Mouse (Mus musculus) frontal cortex, postnatal 36 days (tissue): ENCODE data around the gene Isg15.

Source experiments
- DNase-seq, 2 experiments: peaks; one replicate each; pipeline ENCODE4 v3.0.0; 2022; ENCODE audit warnings: low spot score in 2 of 2

Isg15 gene

DNA sequence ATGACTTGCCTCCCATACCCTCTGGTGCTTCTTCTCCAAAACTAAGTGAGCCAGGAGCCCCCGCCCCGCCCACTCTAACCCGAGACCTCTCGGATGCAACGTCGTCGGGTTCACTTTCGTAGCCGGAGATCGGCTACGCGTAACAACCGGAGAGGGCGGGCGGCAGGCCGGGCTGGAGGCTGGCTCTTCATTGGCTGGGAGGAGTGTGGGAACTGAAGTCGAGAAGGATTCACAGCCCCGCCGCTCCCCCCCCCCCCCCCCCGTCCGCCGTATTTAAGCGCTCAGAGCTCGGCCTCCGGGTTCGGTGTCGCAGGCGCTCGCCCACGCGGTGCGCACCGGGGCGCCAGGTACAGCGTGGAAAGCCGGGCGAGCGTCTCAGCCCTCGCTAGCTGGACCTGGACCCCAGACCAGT lies 2.4 kb upstream of the Isg15 start, which contains the start of gene AW011738:
TSS of gene AW011738 (plus strand) at position 304 of the 412 bp plus-strand sequence.
- no peak for DNase-seq

DNA sequence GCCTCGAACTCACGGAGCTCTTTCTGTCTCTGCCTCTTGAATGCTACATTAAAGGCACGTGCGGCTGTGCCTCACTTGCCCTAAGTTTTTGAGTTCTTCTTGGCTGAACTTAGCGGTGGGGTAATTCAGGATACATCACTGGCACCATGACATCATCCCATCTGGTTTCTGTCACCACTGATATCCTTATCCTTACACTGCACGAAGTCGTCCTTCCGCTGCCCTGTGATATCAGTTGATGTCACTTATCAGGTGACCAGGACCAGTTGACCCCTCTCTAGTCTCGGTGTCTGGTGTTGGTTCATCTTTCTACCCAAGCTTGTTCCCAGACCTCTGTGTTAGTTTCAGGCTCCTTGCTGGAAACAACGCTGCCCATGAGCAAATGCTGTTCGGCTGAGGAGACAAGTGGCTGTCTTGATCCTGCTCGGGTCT lies 1.9 kb upstream of the Isg15 start:
- no peak for DNase-seq

DNA sequence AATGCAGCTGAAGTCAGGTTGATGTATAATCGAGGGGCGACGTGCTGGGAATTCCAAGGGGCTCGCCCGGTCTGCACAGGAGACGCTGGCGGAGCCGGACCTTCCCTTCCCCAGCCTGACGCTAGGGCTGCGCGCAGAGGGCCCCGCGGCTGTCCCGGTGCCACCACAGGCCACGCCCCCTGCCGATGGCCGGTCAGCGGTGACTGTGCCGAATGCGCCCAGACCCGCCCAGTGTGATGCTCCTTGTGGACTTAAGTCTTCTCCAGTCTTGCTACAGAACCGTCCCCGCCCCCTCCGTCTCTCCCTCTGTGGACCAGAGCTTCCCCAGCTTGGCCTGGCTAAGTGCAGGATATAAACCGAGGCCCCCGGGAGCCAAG lies 2.8 kb downstream of the Isg15 start:
- peak in 1 of 2 experiments; percentile 68 for DNase-seq

DNA sequence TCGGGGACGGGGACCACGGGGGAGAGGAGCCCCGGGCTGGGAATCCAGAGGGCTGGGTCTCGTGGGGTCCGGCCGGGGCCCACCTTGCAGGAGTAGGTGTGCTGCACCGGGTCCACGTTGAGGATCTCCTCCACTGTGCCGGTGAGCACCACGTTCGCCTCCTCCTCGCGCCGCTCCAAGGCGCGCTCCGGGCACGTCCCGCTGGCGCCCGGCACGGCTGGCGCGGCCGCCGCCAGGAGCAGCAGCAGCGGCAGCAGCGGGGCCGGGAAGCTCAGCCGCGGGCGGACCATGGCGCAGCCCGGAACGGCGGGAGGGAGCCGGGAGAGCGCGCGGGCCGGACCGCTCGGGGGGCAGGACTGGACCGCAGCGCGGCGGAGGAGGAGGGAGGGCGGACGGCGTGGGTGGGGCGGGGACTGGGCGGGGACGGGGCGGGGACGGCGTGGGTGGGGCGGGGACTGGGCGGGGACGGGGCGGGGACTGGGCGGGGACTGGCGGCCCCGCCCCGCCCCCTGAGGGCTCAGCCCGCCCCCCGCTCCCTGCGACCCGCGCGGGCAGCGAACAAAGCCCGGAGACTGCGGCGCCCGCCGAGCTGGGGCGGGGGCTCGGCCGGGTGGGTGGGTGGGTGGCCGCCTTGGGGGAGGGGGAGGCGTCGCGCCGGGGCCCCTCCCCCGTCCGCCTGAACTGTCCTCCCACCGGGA lies 3.3 kb downstream of the Isg15 start, which contains the start of gene Agrn:
TSS of gene Agrn (minus strand) at position 358 of the 698 bp plus-strand sequence.
- DNase-seq = no peak

DNA sequence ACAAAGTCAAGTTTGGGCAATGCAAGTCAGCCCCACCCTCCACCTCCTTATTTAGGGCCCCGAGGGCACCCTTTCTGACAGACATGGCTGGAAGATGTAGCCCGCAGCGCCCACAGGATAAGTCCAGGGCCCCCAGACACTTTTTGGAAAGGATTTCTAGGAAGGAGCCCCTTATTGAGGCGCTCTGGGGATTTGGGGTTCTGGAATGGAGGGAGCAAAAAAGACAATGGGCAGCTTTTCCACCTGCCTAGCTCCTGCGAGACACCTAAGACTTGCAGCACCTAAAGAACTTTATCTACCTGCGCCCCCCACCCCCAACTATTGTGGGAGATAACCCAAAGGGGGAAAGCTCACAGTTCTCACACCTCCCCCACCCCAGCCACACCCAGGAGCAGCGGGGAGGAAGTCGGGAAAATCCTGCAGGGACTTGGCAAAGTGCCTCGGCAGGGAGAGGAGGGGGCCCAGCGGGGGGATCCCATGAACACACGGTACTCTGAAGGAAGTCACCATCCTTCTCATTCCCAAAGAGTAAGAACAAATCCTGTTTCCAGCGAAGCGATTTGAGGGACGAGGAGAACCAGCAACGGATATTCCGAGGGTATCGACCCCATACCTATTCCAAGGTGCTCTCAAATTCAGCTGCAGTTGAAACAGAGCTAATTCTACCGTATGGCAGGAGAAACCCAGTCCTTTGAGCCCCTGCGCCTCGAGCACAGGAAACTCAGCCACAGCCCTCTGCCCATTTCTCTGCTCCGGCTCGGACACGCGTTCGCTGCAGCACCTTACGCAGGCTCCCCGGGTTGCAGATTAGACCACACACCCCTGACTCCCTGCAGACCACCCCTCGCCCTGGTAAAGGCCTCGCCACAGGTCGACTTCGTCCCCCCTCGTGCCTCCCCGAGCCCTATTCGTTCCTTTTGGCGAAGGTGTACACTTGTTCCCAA lies 4.4 kb downstream of the Isg15 start:
- DNase-seq = no peak

DNA sequence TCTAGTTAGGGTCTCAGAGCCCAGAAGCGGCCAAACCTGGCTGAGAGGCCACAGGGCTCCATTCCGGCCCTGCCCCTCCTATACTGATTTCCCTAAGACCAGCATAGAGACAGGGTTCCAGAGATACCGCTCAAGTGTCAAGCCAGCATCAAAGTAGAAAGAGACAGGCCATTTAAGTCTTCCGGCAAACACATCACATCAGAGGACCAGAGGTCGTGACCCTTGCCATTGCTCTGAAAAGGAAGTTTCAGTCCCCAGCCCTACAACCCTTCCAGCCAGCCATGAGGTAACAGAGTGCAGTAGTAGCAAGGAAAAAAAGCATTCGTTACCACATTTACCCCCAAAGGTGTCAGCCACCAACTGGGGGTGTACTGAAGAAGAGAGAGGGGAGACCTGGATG lies 6.3 kb downstream of the Isg15 start:
- DNase-seq = no peak

DNA sequence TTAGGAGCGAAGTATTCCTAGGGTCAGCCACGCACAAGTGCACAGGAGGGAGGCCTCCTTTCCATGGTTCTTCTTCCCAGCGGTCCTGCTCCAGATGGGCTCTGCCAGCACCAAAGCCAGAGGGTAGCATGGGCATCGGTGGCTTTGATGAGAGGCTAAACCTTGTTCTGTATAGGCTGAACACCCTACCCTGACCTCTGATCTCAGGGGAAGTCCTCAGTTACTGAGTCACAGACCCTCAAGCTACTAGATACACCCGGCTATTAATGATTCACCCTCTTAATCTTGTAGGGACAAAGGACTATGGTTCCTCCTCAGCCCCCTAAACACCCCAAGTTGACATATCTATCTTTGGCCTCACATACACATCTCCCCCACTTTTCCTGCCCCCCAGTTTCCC lies 6.7 kb downstream of the Isg15 start:
- DNase-seq = no peak

DNA sequence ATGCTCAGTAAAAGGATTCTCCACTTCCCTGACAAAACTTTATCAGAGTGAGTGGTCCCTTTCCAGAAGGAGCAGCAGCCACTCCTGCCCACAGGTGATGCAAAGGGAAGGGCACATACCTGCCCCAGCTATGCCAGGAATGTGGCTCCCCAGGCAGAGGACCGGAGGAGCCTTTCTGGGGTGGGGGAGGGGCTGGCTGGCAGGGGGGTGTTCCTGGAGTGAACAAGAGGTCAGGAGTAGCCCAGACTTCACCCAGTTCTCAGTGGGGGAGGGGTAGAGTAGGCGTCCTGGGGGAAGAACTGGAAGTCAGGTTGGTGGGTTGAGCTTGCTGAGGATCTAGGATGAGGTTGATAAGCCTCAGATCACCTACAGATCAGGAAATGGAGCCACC lies 7.4 kb downstream of the Isg15 start:
- no peak for DNase-seq

DNA sequence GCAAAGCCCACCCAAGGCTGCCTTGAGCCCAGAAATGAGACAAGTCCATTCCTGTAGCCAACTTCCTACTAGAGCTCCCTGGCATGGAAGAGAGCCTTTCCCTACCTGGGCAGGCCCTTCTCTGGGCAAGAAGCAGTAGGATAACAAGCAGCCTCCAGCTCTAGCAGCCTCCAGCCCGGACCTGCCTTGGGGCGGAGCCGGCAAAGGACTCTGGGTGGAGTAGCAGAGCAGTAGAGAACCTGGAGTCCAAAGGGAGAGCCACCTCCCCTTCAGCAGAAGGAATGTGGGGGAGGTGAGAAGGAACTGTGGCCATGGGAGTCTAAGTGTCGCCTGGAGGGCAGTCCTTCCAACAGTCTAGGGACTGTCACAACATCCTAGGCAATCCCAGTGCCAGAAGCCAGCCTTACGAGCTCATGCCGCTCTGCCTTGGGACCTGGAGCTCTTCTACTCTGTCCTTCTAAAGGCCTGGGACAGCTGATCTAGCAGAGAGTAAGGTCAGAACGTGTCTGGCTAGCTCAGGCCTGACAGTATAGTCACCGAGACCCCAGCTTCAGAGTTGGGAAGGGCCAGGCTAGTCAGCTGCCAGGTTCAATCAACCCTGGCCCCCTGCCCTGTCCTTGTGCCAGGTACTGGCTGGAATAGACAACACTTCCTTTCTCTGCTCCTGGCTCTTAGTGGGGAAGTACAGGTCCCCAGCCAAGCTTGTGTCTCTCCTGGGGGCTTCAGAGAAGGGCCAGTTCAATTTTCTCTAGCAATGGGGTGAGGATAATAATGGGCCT lies 8.0 kb downstream of the Isg15 start:
- no peak for DNase-seq

DNA sequence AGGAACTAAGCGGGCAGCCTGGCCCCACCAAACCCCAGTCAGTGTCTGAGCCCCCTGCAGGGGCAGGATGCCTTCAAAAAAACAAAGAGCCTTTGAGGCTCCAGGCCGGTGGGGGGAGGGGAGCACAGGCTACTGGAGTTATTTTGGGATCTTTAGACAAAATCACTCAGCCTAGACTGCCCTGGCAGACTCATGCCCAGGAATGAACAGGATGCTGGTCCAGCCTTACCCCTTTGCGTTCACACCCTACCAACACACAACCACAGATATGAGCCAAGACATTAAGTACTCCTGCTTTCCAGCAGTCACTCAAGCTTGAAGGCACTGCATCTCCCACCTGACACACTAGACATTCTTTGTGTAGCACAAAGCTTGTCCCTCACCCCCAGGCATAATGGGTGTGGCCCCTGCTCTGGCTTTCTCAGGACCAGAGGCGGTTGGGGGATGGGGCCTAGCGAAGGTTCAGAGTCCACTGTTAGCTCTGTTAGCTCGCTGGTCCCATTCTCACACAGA lies 11.8 kb downstream of the Isg15 start:
- DNase-seq = no peak

DNA sequence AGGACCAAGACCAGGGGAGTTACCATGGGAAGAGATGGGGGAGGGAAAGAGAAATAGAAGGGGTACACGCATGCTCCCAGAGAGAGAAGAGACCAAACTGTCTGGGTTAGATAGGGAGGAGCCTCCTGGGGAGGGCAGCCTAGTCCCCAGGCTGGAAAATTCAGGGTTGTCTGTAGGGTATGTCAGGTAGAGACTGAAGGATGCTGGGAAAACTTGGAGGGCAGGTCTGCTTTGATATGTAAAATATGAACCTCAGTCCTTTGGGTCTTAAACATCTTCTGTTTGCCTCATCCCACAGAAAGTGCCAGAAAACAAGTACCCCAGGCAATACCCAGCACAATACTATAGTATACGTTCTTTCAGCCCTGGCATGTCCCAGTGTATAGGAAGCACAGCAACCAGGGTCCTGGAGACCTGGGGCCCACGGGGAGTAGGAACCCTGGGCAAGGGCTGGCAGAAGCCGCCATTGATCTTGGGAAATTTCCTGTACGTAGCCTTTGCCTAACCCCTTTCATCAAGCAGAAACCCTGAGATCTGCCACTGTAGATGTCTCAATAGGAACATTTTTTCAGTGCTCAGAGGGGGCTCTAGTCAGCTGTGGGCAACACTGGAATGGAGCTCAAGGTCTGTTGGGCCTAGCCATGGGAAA lies 12.3 kb downstream of the Isg15 start:
- no peak for DNase-seq

DNA sequence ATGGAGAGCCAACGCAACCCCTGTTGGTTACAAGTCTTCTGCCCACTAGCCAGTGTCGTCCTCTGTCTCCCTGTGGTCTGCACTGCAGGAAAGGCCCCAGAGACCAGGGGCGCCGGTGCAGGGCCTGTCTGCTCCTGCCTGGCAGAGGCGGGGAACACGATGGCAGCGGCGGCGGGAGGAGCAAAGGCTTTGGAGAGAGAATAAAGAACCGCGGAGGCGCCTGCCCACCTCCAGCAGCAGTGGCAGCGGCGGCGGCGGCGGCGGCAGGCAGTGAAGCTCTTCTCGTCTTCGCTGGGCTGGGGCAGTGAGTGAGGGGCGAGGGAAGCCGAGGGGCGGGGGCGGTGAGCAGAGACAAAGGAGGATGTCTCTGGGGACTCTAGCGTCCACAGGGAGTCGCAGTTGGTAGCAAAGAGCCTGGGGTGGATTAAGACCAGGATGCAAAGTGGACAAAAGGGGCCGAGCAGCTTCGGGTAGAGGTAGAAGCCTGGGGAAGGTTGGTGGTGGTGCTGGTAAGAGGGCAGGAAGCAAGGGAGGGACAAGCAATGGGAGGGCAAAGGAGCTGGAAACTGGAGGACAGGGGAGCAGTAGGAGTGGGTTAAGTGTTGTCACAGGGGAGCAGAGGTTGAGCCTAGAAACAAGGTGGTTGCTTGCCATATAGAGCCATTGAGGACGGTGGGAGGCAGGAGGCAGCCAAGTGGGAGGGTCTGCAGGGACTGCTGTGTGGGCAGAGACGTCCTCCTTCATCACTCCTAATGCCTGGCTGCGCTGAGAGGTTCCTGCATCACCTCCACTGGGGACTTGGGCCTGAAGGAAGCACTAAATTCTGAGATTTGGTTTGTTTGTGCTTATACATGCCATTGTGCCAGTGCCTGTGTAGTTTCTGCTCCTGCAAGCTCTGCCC lies 14.4 kb downstream of the Isg15 start:
- DNase-seq = peak; percentile 66 to 76

DNA sequence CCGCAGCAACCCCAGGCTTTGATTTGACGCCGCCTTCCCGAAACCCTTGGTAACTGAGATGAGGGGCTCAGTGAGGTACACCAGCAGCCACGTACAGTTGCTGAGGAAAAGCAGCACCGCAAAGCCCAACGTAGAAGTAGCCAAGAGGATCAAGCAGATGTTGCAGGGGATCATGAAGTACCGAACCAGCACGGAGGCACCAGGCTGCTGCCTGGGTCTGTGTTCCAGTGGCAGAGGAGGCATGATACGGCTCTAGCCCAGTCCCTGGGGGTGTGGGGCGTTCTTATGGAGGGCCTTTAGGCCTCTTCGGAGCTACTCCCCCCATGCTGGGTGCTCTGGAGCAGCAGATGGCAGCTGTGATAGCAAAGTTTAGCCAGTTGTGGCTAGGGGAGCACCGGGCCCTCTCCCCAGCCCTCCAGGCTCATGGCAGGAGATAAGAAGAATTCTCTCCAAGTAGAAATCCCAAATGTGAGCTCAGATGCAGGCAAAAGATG lies 15.1 kb downstream of the Isg15 start:
- DNase-seq = no peak

DNA sequence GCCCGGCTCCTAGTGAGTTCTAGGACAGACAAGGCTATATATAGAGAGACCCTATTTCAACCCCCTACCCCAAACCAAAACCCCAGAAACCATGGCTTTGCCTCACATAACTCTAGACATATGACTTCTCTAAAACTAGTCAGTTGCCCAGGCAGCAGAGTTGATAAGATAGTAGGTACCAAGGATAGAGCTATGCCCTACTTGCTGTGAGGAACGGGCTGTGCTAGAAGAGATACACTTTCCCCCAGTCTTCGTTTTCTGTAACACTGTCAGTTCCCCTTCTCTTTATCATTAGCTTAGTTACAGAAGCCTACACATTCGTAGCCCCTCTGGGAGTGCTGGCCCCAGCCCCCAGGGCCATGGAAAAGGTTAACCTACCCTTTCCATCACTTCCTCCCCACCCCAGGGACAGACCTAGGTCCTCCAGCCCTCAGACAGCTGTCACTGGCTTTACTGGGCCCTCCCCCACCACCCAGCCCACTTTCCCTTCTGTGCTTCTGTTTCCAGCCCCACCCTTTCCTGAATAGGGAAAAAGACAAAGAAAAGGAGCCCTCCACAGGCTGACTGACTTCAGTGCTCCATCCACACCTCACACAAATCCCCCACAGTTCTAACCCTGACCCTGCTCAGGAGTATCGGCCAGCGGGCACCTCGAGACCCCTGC lies 16.2 kb downstream of the Isg15 start:
- DNase-seq = no peak

DNA sequence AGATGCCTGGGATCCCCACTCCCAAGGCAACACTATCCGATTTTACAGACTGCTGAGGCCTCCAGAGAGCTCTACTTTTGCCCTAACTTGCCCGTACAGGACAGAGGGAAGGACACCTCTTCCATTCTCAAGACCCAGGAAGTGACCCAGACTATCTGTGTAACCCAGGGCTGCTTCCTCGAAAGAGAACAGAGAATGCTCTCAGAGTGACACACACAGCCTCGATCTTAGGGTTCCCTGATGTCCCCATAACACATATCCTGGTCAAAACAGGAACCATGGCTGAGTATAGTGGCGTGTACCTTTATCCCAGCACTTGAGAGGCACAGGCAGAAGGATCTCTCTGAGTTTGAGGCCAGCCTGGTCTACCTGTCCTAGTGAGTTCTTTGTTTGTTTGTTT lies 16.9 kb downstream of the Isg15 start:
- no peak for DNase-seq

DNA sequence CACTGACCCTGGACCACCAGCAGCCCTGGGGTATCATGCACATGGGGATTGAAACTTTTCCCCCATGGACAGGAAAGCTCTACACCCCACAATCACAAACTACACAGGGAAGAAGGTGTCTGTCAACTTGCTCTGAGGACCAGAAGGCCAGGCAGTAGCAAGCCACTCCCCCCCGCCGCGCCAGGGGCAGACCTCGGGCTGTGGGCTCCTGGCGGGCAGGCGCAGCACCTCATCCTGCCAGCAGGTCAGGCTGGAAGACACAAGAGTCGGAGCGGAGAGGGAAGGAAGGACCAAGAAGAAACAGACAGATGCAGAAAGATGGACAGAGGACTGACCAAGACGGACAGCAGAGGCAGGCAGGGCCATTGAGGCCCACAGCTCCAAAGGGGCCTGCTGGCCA lies 23.0 kb downstream of the Isg15 start:
- no peak for DNase-seq

DNA sequence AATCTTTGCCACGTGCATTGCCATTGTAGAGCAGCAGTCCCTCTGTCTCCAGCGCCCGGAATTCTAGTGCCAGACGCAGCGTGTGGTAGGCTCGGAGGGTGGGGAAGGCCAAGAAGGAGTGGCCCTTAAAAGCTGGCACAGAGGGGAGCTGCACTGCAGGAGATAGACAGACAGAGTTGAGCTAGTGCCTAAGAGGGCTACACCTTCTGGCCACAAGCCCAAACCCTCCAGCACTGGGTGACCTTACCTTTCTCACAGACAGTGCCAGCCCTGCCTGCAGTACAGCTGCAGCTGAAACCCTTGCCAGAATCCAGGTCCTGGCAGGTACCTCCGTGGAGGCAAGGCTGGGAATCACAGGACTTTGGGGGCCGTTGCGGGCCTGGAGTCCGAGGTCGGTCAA lies 28.8 kb downstream of the Isg15 start:
- no peak for DNase-seq

DNA sequence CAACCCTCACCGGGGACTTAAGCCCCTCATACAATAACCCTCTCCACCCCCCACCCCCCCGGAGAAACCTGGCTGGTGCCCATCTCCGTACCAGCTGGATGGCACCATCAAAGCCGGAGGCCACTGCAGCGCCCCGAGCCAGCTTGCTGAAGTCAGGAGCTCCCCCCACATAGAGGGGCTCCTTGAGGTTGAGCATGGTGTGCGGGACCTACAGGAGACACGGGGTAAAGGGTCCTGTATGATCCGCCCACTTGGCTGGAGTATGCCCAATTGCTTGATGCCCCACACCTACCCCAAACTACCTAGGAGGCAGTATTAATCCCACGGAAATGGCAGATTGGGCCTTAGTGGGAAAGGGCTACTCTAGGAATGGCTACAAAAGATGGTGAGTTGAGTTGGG lies 31.5 kb downstream of the Isg15 start:
- DNase-seq = no peak

DNA sequence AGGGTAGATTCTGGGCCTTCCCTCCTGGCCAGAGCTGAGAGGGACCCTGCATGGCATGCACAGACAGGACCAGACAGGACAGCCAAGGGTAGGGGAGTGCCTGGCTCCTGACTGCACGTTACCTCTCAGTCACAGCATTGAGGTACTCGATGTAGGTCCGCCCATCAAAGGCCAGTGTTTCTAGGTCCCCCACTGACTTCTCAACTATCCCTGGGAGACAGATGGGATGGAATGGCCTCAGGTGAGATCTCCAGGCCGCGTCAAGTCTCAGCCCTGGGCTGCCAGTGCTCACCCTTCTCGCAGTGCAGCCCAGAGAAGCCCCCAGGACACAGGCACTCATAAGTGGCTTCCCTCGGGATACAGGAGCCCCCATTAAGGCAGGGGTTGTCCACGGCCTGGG lies 32.0 kb downstream of the Isg15 start:
- no peak for DNase-seq

DNA sequence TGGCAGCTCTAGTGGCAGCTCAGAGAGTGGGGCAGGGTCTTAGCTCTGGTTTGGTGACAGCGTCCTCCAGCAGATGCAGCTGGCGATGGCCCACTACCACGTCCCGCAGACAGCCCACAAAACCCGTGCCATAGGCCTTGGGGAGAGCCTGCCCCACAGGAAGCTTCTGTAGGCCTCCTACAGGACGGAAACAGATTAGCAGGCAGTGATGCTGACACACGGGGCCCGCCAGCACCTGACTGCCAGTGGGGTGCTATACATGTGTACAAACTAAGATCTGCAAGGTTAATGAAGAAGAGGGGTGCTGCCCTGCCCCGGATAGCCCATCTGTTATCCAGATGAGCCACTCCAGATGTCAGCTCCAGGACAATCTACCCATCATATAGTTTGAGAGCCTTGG lies 34.1 kb downstream of the Isg15 start:
- no peak for DNase-seq
